Mouse (Mus musculus) gastrocnemius, adult 2 months (tissue): ENCODE measurements around the gene Gbx2. TPM values are rescaled to one million over a fixed set of nuclear protein-coding genes. Genes with fewer than 3 reads are reported as not detected.
A peak's percentile ranks its signal among the peaks of the same experiment; 100 is the strongest.

Source experiments
- DNase-seq: peaks from one replicate; pipeline ENCODE4 v3.0.0; 2022
- H3K27ac ChIP-seq: fragments of 200-600 bp; 2 replicates; pipeline ENCODE4 v1.8.1; 2022; ENCODE audit warnings: mild to moderate bottlenecking
- H3K4me3 ChIP-seq: fragments of 200-600 bp; 2 replicates; pipeline ENCODE4 v1.8.1; 2022; ENCODE audit warnings: mild to moderate bottlenecking, moderate library complexity
- CTCF ChIP-seq: fragments of 200-600 bp; IDR thresholded peaks from 2 replicates; pipeline ENCODE4 v1.8.1; 2022; ENCODE audit warnings: antibody characterized with exemption, mild to moderate bottlenecking, moderate library complexity
- intact Hi-C: fragments of 180-260 bp; cut with DNase I; formaldehyde crosslinking; loops from one replicate; pipeline ENCODE4 v1.15.1; 2025
- long read RNA-seq, 2 experiments: library from polyadenylated mRNA; stranded (forward); transcript quantifications; one replicate each; pipeline ENCODE4 v2.0.0; 2021
- total RNA-seq, 2 experiments: library from RNA; stranded (reverse); gene quantifications; 2 replicates each; pipeline ENCODE4 v1.2.3; 2021

Gbx2 gene
- total RNA-seq, result under 1 TPM in 1 of 2 experiments, not detected in 1; 0.56 TPM
- long read RNA-seq, experiment 1, result 0 reads
- long read RNA-seq, experiment 2, result 0 reads

DNA sequence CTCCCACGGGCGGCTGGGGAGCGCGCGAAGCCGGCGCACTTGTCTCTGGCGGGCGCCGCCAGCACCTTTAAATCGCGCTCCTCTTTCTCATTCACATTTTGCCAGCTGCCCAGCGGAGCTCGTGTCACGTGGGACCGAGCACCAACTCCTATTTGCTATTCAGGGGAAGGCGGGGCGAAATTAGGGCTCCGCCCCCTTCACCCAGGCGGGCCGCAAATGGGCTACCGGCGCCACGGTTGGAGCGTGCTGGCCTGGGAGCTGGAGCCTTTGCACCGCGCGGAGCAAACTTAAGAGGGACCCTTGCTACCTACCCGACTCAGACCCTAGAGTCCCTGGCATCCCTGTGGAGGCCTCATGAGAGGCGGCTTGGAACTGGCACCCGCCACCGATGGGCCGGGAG, at the start of gene Gbx2:
TSS of gene Gbx2 (minus strand) at position 60 of the 400 bp plus-strand sequence.
- Histone ChIP-seq H3K4me3 (peak within 1 kb of the TSS; percentile 68), H3K27ac (no peak within 1 kb of the TSS)
- DNase-seq, result peak; percentile 63
- intact Hi-C loops, result no loop called here
- TF ChIP-seq CTCF, result no peak

DNA sequence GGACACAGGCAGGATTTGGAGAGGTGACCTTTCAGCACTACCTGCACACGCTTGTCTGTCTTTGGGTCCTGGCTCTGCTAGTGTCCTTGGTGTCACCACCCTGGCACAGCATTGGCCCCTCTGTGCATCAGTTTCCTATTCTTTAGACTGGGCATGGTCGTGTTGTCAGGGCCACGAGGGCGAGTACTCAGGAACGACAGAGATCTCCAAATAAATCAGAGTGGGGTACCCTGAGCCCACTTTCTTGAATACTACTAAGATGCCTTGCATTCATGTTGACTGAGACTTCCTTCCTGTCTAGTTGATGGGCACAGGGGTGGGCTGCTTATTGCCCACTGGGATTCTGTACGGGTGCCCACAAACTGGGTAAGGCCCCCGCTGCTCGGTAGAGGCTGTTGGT, 46.3 kb upstream of the Gbx2 start:
- intact Hi-C loops, result no loop called here
- Histone ChIP-seq H3K27ac (no peak overlapping the region), H3K4me3 (no peak overlapping the region)
- TF ChIP-seq CTCF, result no peak
- DNase-seq, result peak; percentile 8

DNA sequence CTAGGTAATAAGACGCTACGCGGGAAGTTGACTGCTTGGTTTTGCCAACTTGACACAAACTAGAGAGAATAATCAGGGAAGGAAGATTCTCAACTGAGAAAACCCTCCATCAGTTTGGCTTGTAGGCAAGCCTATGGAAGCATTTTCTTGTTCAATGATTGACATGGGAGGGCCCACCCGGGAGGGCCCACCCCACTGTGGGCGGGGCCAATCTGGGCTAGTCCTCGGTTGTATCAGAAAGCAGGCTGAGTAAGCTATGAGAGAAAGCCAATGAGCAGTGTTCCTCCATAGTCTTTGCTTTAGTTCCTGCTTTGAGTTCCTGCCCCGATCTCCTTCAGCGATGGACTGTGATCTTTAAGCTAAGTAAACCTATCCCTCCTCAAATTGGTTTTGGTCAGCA, 45.4 kb upstream of the Gbx2 start:
- DNase-seq, result peak; percentile 10
- no peak overlapping the region for H3K27ac ChIP-seq
- no peak for TF ChIP-seq CTCF
- no peak overlapping the region for H3K4me3 ChIP-seq
- intact Hi-C loops, result no loop called here

DNA sequence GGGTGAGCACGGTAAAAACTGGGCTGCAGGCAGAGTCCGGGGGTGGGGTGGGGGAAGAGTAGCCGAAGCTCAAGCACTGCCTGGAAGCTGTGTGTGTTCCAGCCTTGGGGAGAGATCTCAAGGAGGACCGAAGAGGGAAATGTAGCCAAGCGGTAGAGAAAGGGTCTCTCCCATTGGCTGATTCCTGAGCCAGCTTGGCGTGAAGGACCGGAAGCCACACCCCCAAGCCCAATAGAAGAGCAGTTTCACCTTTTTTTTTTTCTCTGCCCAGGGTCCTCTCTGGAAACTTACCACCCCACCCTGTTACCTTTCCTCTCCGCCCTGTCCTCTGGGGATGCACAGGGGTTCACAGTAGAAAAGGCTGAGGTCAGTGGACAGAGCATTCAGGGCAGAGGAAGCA, 43.6 kb upstream of the Gbx2 start:
- TF ChIP-seq CTCF, result no peak
- no peak overlapping the region for H3K4me3 ChIP-seq
- DNase-seq, result no peak
- no peak overlapping the region for H3K27ac ChIP-seq
- intact Hi-C loops, result no loop called here

DNA sequence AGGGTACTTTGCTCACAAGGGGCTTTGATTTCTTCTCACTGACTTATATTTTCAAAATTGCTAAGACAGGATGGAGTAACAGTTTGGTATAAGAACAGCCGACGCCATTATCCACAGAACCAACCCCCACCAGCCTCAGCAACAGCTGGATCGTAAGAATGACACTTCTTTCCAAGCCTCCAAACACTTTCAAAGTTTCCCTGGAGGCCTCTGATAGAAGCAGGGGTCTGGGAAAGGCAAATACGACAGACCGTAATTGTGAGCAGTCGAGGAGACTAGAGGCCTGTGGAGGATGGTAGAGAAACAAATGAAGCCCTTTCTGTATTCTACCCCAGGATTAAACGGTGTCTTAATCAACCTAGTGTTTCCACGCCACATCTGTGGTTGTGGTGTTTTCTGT, 40.9 kb upstream of the Gbx2 start:
- intact Hi-C loops, result no loop called here
- TF ChIP-seq CTCF, result no peak
- no peak overlapping the region for H3K27ac ChIP-seq
- no peak for DNase-seq
- H3K4me3 ChIP-seq, result no peak overlapping the region

DNA sequence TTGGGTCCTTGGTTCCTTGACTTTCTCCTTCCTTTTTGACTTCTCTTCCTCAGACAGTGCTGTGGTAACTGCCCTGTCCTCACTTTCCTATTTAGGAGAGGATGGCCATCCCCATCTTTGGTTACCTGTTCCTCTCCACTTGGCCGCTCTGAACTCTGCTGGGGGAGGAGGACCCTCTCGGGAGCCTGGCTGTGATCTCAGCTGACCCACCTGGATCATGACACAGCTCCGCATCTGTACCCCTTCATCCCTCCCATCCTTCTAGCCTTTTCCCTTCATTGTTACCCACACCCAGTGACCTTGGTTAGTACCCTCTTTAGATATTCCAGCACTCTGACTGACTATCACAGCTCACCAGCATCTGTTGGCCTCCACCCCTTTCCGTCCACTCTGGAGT, 38.7 kb upstream of the Gbx2 start:
- no peak for DNase-seq
- intact Hi-C loops, result no loop called here
- no peak for TF ChIP-seq CTCF
- Histone ChIP-seq H3K4me3 (no peak overlapping the region), H3K27ac (no peak overlapping the region)

DNA sequence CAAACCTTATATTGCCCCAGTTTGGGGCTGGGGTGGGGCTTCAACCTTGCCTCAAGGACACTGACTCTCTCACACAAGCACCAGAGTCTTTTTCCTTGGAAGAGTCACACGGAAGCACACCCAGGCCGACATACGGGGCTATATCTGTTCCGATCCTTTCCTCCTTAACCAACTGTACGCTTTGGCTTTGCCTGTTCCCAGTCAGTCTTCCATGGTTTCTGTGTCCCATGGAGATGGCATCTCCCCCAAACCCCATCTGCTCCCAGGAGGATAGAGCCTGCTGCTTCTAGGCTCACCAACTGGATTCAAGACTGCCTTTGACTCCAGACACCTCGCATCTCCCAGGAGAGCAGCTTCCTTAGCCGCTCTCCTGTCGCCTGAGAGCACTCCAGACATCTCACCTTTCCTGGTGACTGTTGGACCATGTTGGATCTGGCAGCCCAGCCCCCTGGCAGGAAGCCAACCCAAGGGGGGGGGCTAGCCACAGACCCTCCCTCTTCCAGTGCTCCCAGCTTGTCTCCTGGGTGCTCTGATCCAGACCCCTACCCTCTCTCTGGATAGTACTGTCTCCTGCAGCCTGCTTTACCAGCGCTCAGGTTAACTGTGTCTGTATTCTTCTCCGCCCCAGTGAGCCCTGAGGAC, 38.2 kb upstream of the Gbx2 start:
- no peak for TF ChIP-seq CTCF
- peak; percentile 24 for DNase-seq
- H3K4me3 ChIP-seq, result no peak overlapping the region
- no peak overlapping the region for H3K27ac ChIP-seq
- intact Hi-C loops, result no loop called here

DNA sequence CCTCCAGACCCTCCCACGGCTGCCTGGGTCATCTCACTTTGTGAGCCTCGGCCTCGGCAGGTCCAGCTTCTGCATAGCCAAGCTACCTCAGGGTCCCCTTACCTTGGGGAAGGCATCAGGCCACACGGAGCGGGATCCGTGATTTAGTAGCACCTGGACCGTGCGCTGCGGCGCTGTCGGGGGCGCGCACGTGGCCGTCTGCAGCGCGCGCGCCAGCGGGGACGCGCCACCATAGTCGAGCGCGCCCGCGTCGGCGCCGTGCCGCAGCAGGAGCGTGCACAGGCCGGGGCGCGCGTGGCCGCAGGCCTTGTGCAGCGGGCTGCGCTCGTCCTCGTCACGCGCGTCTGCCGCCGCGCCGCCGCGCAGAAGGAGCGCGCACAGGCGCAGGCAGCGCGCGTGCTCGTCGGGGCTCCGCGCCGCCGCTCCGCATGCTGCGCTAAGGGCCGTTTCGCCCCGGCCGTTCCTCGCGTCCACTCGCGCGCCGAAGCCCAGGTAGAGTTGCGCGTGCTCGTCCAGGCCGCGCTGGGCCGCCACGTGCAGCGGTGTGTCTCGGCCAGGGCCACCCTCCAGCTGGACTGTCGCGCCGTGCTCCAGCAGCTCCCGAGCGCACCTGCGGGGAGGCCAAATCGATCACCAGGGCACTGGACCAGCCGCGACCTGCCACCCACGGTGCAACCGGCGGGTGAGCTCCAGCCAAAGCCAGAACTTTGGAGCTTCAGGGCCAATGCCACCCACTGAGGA, 37.3 kb upstream of the Gbx2 start:
- Histone ChIP-seq H3K27ac (no peak overlapping the region), H3K4me3 (peak overlapping the region; percentile 65)
- intact Hi-C loops, result no loop called here
- TF ChIP-seq CTCF, result no peak
- DNase-seq, result peak; percentile 54

DNA sequence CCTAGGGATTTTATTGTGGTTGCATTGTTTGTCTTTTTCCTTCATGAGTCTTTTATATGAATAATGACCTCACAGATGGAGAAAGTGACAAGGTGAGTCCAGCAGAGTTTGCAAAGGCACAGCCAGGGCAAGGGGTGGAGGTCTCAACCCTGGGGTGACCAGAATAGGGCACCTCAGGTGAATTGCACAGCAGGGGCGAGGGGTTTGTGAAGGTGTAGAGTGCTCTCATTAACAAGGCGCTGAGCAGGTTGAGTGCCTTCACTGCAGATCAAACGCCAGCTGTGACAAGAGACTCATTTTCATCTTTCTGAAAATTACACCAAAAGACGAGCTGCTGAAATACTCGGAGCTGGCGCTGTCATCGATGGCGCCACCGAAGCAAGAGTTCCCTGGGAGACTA, 36.6 kb upstream of the Gbx2 start:
- DNase-seq, result no peak
- TF ChIP-seq CTCF, result no peak
- intact Hi-C loops, result no loop called here
- H3K27ac ChIP-seq, result no peak overlapping the region
- H3K4me3 ChIP-seq, result peak overlapping the region; percentile 65; the same call in 1 of the 2 replicates

DNA sequence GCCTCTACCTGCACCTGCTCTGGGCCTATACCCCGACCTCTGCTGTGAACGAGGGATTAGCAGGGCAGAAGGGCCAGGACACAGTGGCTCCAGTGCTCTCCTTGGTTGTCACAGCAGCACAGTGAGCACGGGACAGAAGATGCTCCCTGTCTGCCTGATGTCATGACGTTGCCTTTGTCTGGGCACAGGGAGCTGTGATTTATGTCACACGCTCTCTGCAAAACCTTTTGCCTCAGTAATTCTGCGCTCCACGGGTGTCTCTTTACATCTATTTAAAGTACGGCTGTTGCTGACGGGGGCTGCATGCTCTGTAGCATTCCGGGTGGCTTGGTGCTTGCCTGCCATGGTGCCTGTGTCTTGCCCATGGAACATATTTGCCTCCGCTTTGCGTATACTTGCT, 33.4 kb upstream of the Gbx2 start:
- Histone ChIP-seq H3K27ac (no peak overlapping the region), H3K4me3 (no peak overlapping the region)
- no peak for TF ChIP-seq CTCF
- intact Hi-C loops, result no loop called here
- peak; percentile 37 for DNase-seq

DNA sequence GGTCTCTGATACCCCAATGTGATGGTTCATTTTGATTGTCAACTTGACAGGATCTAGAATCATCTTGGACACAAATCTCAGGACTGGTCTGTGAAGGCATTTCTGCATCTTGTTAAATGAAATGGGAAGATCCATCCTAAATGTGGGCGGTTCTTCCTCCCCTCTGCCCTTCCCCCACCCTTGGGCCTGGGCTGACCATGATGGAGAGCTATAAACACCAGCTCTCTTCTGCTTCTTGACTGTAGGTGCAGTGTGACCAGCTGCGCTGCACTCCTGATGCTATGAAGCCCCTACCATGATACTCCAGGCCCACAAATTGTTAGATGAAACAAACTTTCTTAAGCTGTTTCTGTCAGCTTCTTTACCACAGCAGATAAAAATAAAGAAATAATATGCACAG, 32.3 kb upstream of the Gbx2 start:
- intact Hi-C loops, result no loop called here
- DNase-seq, result no peak
- Histone ChIP-seq H3K4me3 (no peak overlapping the region), H3K27ac (no peak overlapping the region)
- TF ChIP-seq CTCF, result no peak

DNA sequence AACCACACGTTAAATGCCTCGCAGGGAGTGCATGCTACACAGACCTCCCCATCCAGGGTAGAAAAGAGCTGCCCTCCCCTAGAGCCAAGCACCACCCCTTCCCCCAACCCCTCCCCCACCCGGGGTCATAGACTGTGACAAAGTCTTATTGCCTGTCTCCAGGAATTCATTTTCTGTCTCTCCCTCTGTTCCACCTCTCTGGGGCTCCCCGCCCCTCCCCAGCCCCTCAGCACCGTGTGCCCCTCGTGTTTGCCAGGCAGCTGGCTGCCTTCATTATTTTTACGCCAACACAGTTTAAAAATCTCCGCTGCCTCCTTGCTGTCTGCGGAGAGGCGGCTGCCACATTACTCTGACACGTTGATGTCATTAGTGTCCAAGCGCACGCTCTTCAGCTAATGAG, 31.1 kb upstream of the Gbx2 start:
- TF ChIP-seq CTCF, result no peak
- no peak for DNase-seq
- no peak overlapping the region for H3K4me3 ChIP-seq
- intact Hi-C loops, result no loop called here
- no peak overlapping the region for H3K27ac ChIP-seq

DNA sequence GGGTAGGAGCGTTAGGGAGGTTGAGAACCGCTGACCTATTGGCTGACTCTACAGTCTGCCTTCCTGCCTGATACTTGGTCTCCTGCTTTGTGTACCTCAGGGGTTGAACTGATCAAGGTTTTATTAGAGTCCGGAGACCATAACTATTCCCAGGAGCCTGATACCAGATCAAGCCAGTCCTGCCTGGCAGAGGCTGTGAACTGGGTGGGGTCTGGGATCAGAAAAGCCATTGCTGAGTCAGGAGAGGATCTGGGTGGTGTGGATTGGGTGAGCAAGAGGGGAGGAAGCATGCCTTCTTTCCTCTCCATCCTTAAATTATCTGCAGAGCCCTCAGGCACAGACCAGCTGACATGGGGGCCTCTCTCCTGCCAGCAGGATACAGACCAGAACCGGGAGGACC, 28.4 kb upstream of the Gbx2 start:
- no peak for DNase-seq
- TF ChIP-seq CTCF, result no peak
- intact Hi-C loops, result no loop called here
- Histone ChIP-seq H3K27ac (no peak overlapping the region), H3K4me3 (no peak overlapping the region)

DNA sequence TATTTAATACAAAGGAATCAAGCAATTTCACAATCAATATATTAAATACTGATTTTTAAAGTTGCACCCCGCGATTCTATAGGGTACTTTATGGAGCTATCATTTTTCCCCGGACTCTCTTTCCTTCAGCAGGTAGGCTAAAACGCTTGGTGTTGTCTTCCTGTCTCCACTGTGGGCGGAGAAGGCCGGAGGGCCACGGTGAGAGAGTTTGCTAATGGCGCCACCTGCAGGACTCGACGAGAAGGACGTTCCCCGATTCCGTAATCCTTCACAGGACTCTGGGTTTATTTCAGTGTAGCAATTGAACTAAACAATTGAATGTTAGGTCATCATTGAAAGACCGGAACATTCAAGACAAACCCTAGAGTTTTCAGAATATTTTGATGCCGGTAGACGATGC, 12.2 kb upstream of the Gbx2 start:
- peak; percentile 94 for TF ChIP-seq CTCF
- Histone ChIP-seq H3K27ac (no peak overlapping the region), H3K4me3 (peak overlapping the region; percentile 34; the same call in 1 of the 2 replicates)
- intact Hi-C loops, result loop anchor here (5.0 kb wide), 4 partner anchors 81 to 276 kb away; no protein-coding TSS in a partner anchor
- DNase-seq, result peak; percentile 81
